Mouse (Mus musculus): ENCODE data around the gene Meaf6.

The Meaf6 gene

GRCm38 (mm10) chr4:125084403-125085345 is at the start of gene Meaf6:
Meaf6 (plus strand) TSS chr4:125085134.
- DNase-seq (ENCODE audit: low spot score) = peak; percentile 95

GRCm38 (mm10) chr4:125044454-125044853 is 40.5 kb upstream of the Meaf6 start:
- DNase-seq (ENCODE audit: low spot score) = no peak

GRCm38 (mm10) chr4:125055385-125055784 is 29.5 kb upstream of the Meaf6 start:
- no peak for DNase-seq (ENCODE audit: low spot score)

- no peak for DNase-seq (ENCODE audit: low spot score)
Observed at GRCm38 (mm10) chr4:125056476-125056875, 28.5 kb upstream of the Meaf6 start.

- DNase-seq (ENCODE audit: low spot score) = no peak
Observed at GRCm38 (mm10) chr4:125057273-125057672, 27.7 kb upstream of the Meaf6 start.

GRCm38 (mm10) chr4:125058033-125058432 is 26.9 kb upstream of the Meaf6 start:
- DNase-seq (ENCODE audit: low spot score) = no peak

- peak; percentile 79 for DNase-seq (ENCODE audit: low spot score)
Observed at GRCm38 (mm10) chr4:125059025-125059424, 25.9 kb upstream of the Meaf6 start.

GRCm38 (mm10) chr4:125063829-125064228 is 21.1 kb upstream of the Meaf6 start:
- no peak for DNase-seq (ENCODE audit: low spot score)

- peak; percentile 80 for DNase-seq (ENCODE audit: low spot score)
Observed at GRCm38 (mm10) chr4:125065517-125066307, 19.2 kb upstream of the Meaf6 start, which contains the start of gene Dnali1. Dnali1 (minus strand) TSS chr4:125065703.

GRCm38 (mm10) chr4:125066490-125067370 is 18.2 kb upstream of the Meaf6 start, which contains the start of gene Snip1:
Snip1 (plus strand) TSS chr4:125066672.
- peak; percentile 95 for DNase-seq (ENCODE audit: low spot score)

GRCm38 (mm10) chr4:125077700-125078099 is 7.2 kb upstream of the Meaf6 start:
- no peak for DNase-seq (ENCODE audit: low spot score)

- DNase-seq (ENCODE audit: low spot score) = no peak
Observed at GRCm38 (mm10) chr4:125078698-125079097, 6.2 kb upstream of the Meaf6 start.

GRCm38 (mm10) chr4:125085346-125085841 is 460 bp downstream of the Meaf6 start:
- peak; percentile 86 for DNase-seq (ENCODE audit: low spot score)

GRCm38 (mm10) chr4:125093031-125093430 is 8.1 kb downstream of the Meaf6 start:
- no peak for DNase-seq (ENCODE audit: low spot score)

GRCm38 (mm10) chr4:125096066-125096465 is 11.1 kb downstream of the Meaf6 start:
- DNase-seq (ENCODE audit: low spot score) = no peak

GRCm38 (mm10) chr4:125097412-125097811 is 12.5 kb downstream of the Meaf6 start:
- DNase-seq (ENCODE audit: low spot score) = no peak

GRCm38 (mm10) chr4:125099458-125099857 is 14.5 kb downstream of the Meaf6 start:
- DNase-seq (ENCODE audit: low spot score) = peak; percentile 93

GRCm38 (mm10) chr4:125101334-125101733 is 16.4 kb downstream of the Meaf6 start:
- no peak for DNase-seq (ENCODE audit: low spot score)

GRCm38 (mm10) chr4:125105354-125105753 is 20.4 kb downstream of the Meaf6 start:
- DNase-seq (ENCODE audit: low spot score) = no peak

GRCm38 (mm10) chr4:125114638-125115037 is 29.7 kb downstream of the Meaf6 start:
- peak; percentile 92 for DNase-seq (ENCODE audit: low spot score)

- peak; percentile 38 for DNase-seq (ENCODE audit: low spot score)
Observed at GRCm38 (mm10) chr4:125115081-125115480, 30.1 kb downstream of the Meaf6 start.

Data from testis, postnatal 10 days (tissue).